Mouse (Mus musculus): ENCODE results near the gene Sptlc2.
"Not testable (repeated sequence)": the region's sequence is repeated elsewhere in the genome, so short reads cannot be mapped to it uniquely, and the experiment has no call there.

The Sptlc2 gene

DNA sequence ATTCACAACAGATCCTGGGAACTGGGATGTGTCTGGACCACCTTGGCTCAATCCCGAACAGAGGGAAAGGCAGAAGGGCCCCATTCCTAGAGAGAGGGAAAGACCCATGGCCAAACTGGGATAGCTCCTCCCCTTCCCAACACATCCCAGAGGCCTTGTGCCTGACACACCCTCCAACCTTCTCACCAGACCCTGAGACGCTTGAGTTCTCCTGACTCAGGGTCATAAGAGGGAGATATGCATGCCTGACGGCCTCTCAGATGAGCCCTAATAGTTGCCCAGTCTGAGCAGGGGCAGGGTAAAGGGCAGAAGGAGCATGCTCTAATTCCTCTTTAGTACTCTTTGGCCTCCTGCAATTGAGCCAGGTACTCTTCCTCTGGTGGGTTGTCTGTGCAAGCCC, 108.8 kb downstream of the Sptlc2 start:
- no peak for DNase-seq (ENCODE audit: low read depth, low spot score)

DNA sequence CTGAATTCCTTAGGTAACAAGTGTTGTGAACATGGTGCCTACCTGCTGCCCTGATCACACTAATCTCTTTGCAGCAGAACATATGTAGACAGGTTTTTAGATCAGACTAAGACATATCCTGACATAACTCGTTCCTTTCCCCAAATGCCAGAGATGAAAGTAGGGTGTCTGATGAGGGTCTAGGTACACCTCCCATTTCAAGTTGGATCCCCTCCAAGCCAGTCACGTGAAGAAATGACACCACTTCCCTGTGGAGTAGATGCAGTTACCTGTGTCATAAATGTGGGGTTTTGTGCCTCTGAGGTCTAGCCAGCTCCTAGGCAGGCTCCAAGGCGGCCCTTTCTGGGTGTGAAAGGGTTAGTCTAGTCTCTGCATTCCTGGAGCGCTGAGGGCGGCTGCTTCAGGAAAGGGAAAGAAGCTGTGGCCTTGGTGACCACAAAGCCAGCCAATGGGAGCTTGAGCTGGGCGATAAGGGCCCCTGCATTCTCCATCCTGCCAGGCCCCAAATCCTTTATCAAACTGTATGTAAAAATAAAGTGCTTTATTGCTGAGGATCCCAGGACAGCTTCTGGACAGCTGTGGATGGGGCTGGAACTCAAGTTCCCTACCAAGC, 109.9 kb downstream of the Sptlc2 start:
- no peak for DNase-seq (ENCODE audit: low read depth, low spot score)

DNA sequence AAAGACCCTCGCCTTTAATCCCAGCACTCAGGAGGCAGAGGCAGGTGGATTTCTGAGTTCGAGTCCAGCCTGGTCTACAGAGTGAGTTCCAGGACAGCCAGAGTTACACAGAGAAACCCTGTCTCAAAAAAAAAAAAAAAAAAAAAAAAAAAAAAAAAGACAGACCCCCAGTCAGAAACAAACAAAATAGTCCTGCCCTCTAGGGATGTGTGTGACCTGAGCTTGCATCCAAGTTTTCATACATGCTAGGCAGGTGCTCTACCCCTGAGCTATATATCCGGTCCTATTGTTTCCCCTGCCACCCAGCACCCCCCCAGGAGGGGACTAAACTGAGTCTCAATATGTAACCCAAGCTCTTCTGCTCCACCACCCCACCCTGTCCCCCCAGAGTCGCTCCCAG, 110.9 kb downstream of the Sptlc2 start:
- DNase-seq (ENCODE audit: low read depth, low spot score): not testable (repeated sequence)

DNA sequence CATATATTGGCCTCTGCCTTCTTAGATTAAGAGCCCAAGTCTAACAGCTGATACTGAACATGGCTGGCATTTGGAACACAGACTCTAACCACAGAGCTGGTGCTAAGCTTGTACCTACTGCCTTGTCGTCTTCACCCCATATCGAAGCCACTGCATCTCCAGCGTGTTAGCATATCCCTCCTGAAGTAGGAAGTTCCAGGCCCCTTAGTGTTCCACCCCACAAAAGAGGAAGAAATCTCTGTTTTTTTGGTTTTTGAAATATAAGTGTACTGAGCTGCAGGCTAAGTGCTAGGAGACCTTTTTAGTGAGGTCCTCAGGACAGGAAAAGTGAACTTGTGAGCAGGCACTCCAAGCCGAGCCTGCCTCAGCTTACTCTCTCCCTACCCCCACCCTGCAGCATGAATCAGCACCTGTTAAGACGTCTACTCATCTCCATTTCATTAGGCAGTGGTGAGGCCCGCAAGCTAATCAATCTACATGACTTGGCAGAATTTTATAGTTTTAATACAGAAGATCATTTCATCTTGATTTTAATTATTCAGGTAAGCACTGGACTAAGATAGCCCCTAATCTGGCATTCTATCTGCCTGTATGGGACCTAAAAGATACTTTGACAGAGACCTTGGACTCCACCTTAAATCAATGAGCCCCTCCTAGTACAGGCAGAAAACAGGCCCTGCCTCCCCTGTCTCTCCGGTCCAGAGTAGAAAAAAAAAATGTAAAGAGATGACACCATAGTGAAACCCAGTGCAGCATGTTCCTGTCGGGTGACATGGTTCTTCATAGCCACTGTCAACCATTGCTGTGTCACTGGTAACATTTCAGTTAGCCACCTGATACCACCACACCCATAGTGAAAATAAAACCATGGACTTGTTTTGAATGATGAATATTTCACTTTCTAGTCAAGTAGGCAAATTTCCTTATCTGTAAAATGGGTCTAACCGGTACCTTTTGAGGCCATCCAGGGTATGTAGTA, 113.0 kb downstream of the Sptlc2 start:
- DNase-seq (ENCODE audit: low read depth, low spot score): no peak

DNA sequence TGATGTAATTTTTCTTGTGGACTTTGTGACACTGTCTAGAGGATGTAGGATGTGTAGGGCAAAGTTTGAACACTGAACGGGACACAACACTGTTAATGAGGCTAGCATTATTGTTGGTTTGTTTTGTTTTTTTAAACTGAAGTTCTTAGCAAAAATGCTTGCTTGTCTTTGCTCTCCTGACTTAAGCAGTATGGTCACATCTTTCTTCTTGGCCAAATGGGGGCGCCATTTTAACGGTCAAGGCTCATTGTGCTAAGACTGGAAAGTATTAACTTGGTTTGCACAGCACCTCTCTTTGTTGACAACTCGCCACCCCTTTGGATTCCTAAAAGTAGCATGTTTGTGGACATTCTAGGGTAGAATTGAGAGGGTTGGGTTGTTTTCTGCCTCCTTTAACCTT, 120.5 kb downstream of the Sptlc2 start:
- peak; percentile 73 for DNase-seq (ENCODE audit: low read depth, low spot score)

DNA sequence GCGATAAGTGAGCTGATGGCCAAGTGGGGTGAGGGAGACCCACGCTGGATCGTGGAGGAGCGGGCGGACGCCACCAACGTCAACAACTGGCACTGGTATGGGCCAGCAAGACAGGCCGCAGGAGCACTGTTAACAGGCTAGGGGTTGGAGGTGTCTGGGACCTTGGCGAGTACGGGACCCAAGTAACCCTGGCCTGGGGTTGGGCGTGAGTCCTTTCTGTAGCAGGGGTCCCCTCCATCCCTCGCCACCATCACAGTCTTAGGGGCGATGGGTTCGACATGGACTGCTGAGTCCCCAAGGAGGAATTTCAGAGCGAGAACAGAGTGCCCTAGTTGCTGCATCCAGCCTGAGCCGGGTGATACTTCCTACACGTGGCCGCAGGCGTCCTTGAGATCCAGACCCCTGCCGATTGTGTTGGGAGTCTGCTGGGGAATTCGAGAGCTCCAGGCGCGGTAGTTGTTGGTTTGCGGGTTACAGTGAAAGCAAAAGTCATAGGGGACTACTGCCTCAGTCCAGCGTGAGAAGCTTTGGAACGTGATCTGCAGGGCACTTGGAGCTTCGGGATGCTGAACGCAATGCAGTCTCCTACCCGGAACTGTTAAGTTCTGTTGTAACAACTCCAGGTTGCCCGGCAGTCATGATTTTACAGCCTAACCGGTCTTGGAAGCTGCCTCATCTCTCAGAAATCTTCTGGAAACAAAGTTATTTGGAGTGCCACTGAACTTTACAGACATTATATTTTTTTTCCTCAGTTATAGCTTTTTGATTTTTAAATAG, 121.1 kb downstream of the Sptlc2 start:
- DNase-seq (ENCODE audit: low read depth, low spot score): no peak

DNA sequence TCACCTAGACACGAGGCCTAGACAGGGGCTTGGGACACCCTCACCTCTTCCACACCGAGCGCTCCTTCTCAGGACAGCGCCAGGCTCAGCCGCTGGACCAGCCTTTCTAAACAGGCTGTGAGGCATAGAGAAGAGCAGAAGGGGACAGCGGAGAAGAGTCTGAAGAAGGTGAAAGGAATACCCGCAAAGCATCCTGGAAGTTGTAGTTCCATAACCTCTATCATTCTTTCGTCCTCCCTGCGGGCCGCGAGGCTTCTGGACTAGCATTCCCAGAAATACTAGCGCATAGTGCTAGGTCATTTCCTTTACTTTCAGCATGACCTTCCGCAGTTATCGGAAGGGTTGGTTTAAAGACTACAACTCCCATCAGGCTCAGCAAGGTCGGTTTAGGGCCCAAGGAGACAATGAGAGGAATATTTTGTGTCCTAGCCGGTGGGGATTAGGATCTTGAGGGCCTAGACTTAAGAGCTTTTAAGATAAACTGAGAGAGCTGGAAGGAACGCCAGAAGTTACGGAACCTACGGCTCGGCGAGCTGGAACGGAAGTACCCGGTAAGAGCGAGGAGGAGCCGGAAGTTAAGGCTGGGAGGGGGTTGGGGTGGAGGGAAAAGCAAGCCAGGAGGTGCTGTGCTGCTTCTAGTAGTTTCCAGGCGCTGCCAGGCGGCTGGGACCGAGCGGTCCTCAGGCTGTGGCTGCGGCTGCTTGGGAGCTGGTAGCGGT, 121.9 kb downstream of the Sptlc2 start, which contains the start of the genes Vipas39 and Ahsa1:
Gene Vipas39, minus strand, starts transcription at position 149 of the 719 bp plus-strand sequence.
Gene Ahsa1, plus strand, starts transcription at position 372 of the 719 bp plus-strand sequence.
- peak; percentile 98 for DNase-seq (ENCODE audit: low read depth, low spot score)

DNA sequence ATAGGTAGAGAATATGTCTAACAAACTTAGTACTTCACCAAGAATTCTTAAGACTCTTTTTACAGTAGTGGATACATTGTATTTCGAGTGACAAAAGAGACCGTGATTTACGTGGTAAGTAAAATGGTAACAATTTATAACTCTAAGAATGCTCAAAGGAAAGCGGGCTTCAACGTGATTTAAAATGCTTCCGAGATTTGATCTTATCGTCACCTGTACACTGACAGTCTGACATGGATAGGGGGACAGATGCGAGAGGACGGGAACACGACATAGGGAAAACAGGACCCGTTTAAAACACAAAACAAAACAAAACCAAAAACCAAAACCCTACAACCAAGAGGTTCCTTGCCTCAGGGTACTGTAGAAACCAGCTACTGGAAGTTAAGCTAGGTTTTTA, 122.7 kb downstream of the Sptlc2 start:
- DNase-seq (ENCODE audit: low read depth, low spot score): no peak

DNA sequence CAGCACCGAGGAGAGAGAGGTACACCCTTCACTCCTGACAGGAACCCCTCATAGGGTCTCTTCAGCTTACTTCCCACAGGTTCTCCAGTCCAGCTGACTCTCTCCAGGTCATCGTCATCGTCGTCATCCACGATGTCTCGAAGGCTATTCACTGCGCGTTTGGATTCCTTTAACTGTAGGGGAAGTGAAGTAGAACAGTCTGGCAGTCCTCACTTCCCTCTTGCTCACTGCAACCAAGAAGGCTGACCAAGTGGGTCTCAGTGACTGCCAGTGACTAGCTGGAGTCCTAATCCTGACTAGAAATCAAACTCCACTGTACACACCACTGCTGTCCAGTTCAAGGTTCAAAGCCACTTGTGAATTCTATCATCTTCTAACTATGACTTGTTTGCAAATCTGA, 127.6 kb downstream of the Sptlc2 start:
- no peak for DNase-seq (ENCODE audit: low read depth, low spot score)

DNA sequence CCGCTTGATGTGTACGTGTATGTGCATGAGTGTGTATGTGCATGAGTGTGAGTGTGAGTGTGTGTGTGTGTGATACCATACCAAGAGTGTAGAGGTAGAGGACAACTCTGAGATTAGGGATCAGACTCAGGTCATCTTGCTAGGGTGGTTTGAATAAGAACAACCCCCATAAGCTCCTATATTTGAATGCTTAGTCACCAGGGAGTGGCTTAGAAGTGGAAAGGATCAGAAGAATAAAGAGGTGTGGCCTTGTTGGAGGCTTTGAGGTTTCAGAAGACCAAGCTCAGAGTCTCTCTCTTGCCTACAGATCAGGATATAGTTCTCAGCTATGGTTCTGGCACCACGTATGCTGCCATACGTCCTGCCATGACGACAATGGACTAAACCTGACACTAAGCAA, 131.5 kb downstream of the Sptlc2 start:
- no peak for DNase-seq (ENCODE audit: low read depth, low spot score)
